ENCODE assay signal across 9 mouse cellular contexts in genomic region chr8:70743656-70744590, GRCm38 (mm10). TPM values are rescaled to one million over a fixed set of nuclear protein-coding genes. Genes with fewer than 3 reads are reported as not detected.
DNase-seq lines count a peak whose midpoint lies in the region; ATAC-seq and TF ChIP-seq lines count a peak whose summit lies in the region.
"Had no signal": no experiment of that assay in that cellular context is flagged by ENCODE, and none has a peak within 500 bp of the region (broad histone marks: within the 10 kb centered on the region; RNA-seq: fewer than 3 reads in every experiment).

No protein-coding gene starts in this region.

- 3% methylated on average over 48 of the region's 48 CpGs for WGBS in bone marrow, adult 2 months
- 4% methylated on average over 48 of the region's 48 CpGs for WGBS in forebrain, embryonic 14.5 days
- 5% methylated on average over 48 of the region's 48 CpGs for WGBS in limb, embryonic 10.5 days
- 5% methylated on average over 48 of the region's 48 CpGs for WGBS in midbrain, embryonic 11.5 days

- H3K4me1 ChIP-seq in bone marrow, adult 2 months (ENCODE audit: control insufficient read depth, insufficient read depth, low read length) = no peaks in the 10 kb centered on the region
- H3K4me1 ChIP-seq in forebrain, embryonic 14.5 days (ENCODE audit: control insufficient read depth, insufficient read depth, low read length) = peaks cover 3% of the 10 kb centered on the region; the same call in 1 of the 2 replicates
- H3K4me1 ChIP-seq in limb, embryonic 10.5 days = peaks cover 28% of the 10 kb centered on the region
- peaks cover 11% of the 10 kb centered on the region for H3K4me1 ChIP-seq in midbrain, embryonic 11.5 days (ENCODE audit: control insufficient read depth, insufficient read depth, low read length)

- no peak for TF ChIP-seq POLR2A in bone marrow, adult 2 months (IDR thresholded peaks at IDR 0.05; ENCODE audit: borderline replicate concordance, control insufficient read depth, low read depth, low read length)

- H3K36me3 ChIP-seq in forebrain, embryonic 14.5 days (ENCODE audit: control insufficient read depth, insufficient read depth, low read length) = no peaks in the 10 kb centered on the region
- no peaks in the 10 kb centered on the region for H3K36me3 ChIP-seq in limb, embryonic 10.5 days
- H3K36me3 ChIP-seq in midbrain, embryonic 11.5 days (ENCODE audit: control insufficient read depth, insufficient read depth, low read length) = no peaks in the 10 kb centered on the region

- peak overlapping the region; percentile 41; the same call in 1 of the 2 replicates for H3K9ac ChIP-seq in forebrain, embryonic 14.5 days (ENCODE audit: low read length)
- peak overlapping the region; percentile 49 for H3K9ac ChIP-seq in midbrain, embryonic 11.5 days (ENCODE audit: low read length)

- H3K27me3 ChIP-seq in forebrain, embryonic 14.5 days (replicated peaks; ENCODE audit: control insufficient read depth, insufficient read depth, low read length) = peaks cover 49% of the 10 kb centered on the region
- H3K27me3 ChIP-seq in limb, embryonic 10.5 days (ENCODE audit: low read depth, poor library complexity, severe bottlenecking) = peaks cover 91% of the 10 kb centered on the region
- peaks cover 33% of the 10 kb centered on the region for H3K27me3 ChIP-seq in midbrain, embryonic 11.5 days (ENCODE audit: control insufficient read depth, insufficient read depth, low read length)

- peak overlapping the region; percentile 48 for H3K4me2 ChIP-seq in forebrain, embryonic 14.5 days (ENCODE audit: low read length)
- H3K4me2 ChIP-seq in midbrain, embryonic 11.5 days = peak overlapping the region; percentile 41

- H3K4me3 ChIP-seq in bone marrow, adult 2 months (replicated peaks; ENCODE audit: control insufficient read depth, low read depth, low read length) = peak overlapping the region; percentile 37
- peak overlapping the region; percentile 21 for H3K4me3 ChIP-seq in forebrain, embryonic 14.5 days (ENCODE audit: low read depth, low read length)
- H3K4me3 ChIP-seq in limb, embryonic 10.5 days = peak overlapping the region; percentile 43
- peak overlapping the region; percentile 17 for H3K4me3 ChIP-seq in midbrain, embryonic 11.5 days (ENCODE audit: low read depth, low read length)

- no peak for TF ChIP-seq CTCF in bone marrow, adult 2 months (IDR thresholded peaks at IDR 0.05; ENCODE audit: control insufficient read depth, insufficient read depth, low read length)

- H3K27ac ChIP-seq in bone marrow, adult 2 months (ENCODE audit: control insufficient read depth, insufficient read depth, low read depth, low read length, poor library complexity) = no peak overlapping the region
- no peak overlapping the region for H3K27ac ChIP-seq in forebrain, embryonic 14.5 days (ENCODE audit: low read depth, low read length)
- H3K27ac ChIP-seq in limb, embryonic 10.5 days = peak overlapping the region; percentile 46; the same call in 1 of the 2 replicates
- no peak overlapping the region for H3K27ac ChIP-seq in midbrain, embryonic 11.5 days (ENCODE audit: low read depth, low read length)

- peak; percentile 82 to 91 for DNase-seq in adrenal gland, adult (ENCODE audit: inconsistent age in 2 of 2, low spot score in 1 of 2)
- DNase-seq in adrenal gland, postnatal 4 days (ENCODE audit: low spot score in 2 of 2) = no peak
- peak; percentile 72 for DNase-seq in forebrain, embryonic 14.5 days (ENCODE audit: low spot score)
- peak; percentile 62 for DNase-seq in heart, postnatal 4 days
- peak; percentile 58 for DNase-seq in limb, embryonic 10.5 days (ENCODE audit: low spot score)
- peak; percentile 92 for DNase-seq in midbrain, embryonic 11.5 days (ENCODE audit: low spot score, missing footprints)
- DNase-seq in MN1 (ENCODE audit: low spot score) = no peak

- 0 out of 2 replicates have a peak, but pooled peaks have one; percentile 33 for ATAC-seq in forebrain, embryonic 14.5 days
- ATAC-seq in midbrain, embryonic 11.5 days (ENCODE audit: low FRiP score) = peak; percentile 36; the same call in 1 of the 2 replicates

- no peaks in the 10 kb centered on the region for H3K9me3 ChIP-seq in forebrain, embryonic 14.5 days (replicated peaks; ENCODE audit: control insufficient read depth, low read length)
- H3K9me3 ChIP-seq in limb, embryonic 10.5 days (replicated peaks) = no peaks in the 10 kb centered on the region
- no peaks in the 10 kb centered on the region for H3K9me3 ChIP-seq in midbrain, embryonic 11.5 days (ENCODE audit: control insufficient read depth, low read length)

RNA-seq across cellular contexts. Expression of gene Rab3a, which starts 10.6 kb away (rescaled TPM):
- total RNA-seq in adrenal gland, postnatal 4 days (2021) = 10 to 100 TPM; 58.9 to 59.7 TPM
- 9.7 and 13.3 TPM in 2 replicates for polyA plus RNA-seq in bone marrow, adult 2 months (2011; ENCODE audit: insufficient read depth, insufficient read length, low replicate concordance, missing spikeins)
- polyA plus RNA-seq in forebrain, embryonic 14.5 days (2014; fragmentation: Nextera tagmentation; extraction: Ambion mirVana) = 330 and 371 TPM in 2 replicates
- total RNA-seq in heart, postnatal 4 days (2021) = 10 to 100 TPM; 27.3 to 28.7 TPM
- 7.1 and 10.8 TPM in 2 replicates for polyA plus RNA-seq in limb, embryonic 10.5 days (2016; fragmentation: Nextera tagmentation; extraction: Ambion mirVana)
- polyA plus RNA-seq in midbrain, embryonic 11.5 days (2014; fragmentation: Nextera tagmentation; extraction: Ambion mirVana) = 56.6 and 66.1 TPM in 2 replicates

RNA-seq across cellular contexts. Expression of gene Mpv17l2, which starts 16.8 kb away (rescaled TPM):
- total RNA-seq in adrenal gland, postnatal 4 days (2021) = 100 to 1,000 TPM in 1 of 2 experiments, 10 to 100 TPM in 1; 93.1 to 109 TPM
- polyA plus RNA-seq in bone marrow, adult 2 months (2011; ENCODE audit: insufficient read depth, insufficient read length, low replicate concordance, missing spikeins) = 15.1 and 28.2 TPM in 2 replicates
- 52.3 and 60.8 TPM in 2 replicates for polyA plus RNA-seq in forebrain, embryonic 14.5 days (2014; fragmentation: Nextera tagmentation; extraction: Ambion mirVana)
- total RNA-seq in heart, postnatal 4 days (2021) = 10 to 100 TPM; 35.8 to 37.9 TPM
- 25.2 and 29.9 TPM in 2 replicates for polyA plus RNA-seq in limb, embryonic 10.5 days (2016; fragmentation: Nextera tagmentation; extraction: Ambion mirVana)
- 28.3 and 29.6 TPM in 2 replicates for polyA plus RNA-seq in midbrain, embryonic 11.5 days (2014; fragmentation: Nextera tagmentation; extraction: Ambion mirVana)

RNA-seq across cellular contexts. Expression of gene Pde4c, which starts 20.4 kb away (rescaled TPM):
- total RNA-seq in adrenal gland, postnatal 4 days (2021) = 1 to 10 TPM; 2.2 to 5.6 TPM
- 2.7 and 3.2 TPM in 2 replicates for polyA plus RNA-seq in bone marrow, adult 2 months (2011; ENCODE audit: insufficient read depth, insufficient read length, low replicate concordance, missing spikeins)
- polyA plus RNA-seq in forebrain, embryonic 14.5 days (2014; fragmentation: Nextera tagmentation; extraction: Ambion mirVana) = not detected in 2 replicates
- total RNA-seq in heart, postnatal 4 days (2021) = 1 to 10 TPM in 1 of 2 experiments, under 1 TPM in 1; 0.74 to 1.0 TPM
- 0.10 and 0.25 TPM in 2 replicates for polyA plus RNA-seq in limb, embryonic 10.5 days (2016; fragmentation: Nextera tagmentation; extraction: Ambion mirVana)
- 0.16 TPM in 1 of 2 replicates, not detected in the other for polyA plus RNA-seq in midbrain, embryonic 11.5 days (2014; fragmentation: Nextera tagmentation; extraction: Ambion mirVana)

RNA-seq across cellular contexts. Expression of gene Gm3336, which starts 25.6 kb away (rescaled TPM):
- not detected for total RNA-seq in adrenal gland, postnatal 4 days (2021)
- polyA plus RNA-seq in bone marrow, adult 2 months (2011; ENCODE audit: insufficient read depth, insufficient read length, low replicate concordance, missing spikeins) = not detected in 2 replicates
- not detected in 2 replicates for polyA plus RNA-seq in forebrain, embryonic 14.5 days (2014; fragmentation: Nextera tagmentation; extraction: Ambion mirVana)
- total RNA-seq in heart, postnatal 4 days (2021) = not detected
- not detected in 2 replicates for polyA plus RNA-seq in limb, embryonic 10.5 days (2016; fragmentation: Nextera tagmentation; extraction: Ambion mirVana)
- not detected in 2 replicates for polyA plus RNA-seq in midbrain, embryonic 11.5 days (2014; fragmentation: Nextera tagmentation; extraction: Ambion mirVana)
- total RNA-seq: gastrocnemius, postnatal 4 days had no signal

RNA-seq across cellular contexts. Expression of gene Pik3r2, which starts 32.6 kb away (rescaled TPM):
- 10 to 100 TPM; 72.0 to 78.8 TPM for total RNA-seq in adrenal gland, postnatal 4 days (2021)
- 12.8 and 19.5 TPM in 2 replicates for polyA plus RNA-seq in bone marrow, adult 2 months (2011; ENCODE audit: insufficient read depth, insufficient read length, low replicate concordance, missing spikeins)
- 57.9 and 84.9 TPM in 2 replicates for polyA plus RNA-seq in forebrain, embryonic 14.5 days (2014; fragmentation: Nextera tagmentation; extraction: Ambion mirVana)
- total RNA-seq in heart, postnatal 4 days (2021) = 10 to 100 TPM; 36.0 to 39.2 TPM
- 92.7 and 100 TPM in 2 replicates for polyA plus RNA-seq in limb, embryonic 10.5 days (2016; fragmentation: Nextera tagmentation; extraction: Ambion mirVana)
- 25.4 and 30.2 TPM in 2 replicates for polyA plus RNA-seq in midbrain, embryonic 11.5 days (2014; fragmentation: Nextera tagmentation; extraction: Ambion mirVana)

Comparison
In these comparisons a context has a peak if more than half of its experiments do, and no peak if none do; other contexts are left out.
1. DNase-seq: peak in adrenal gland, adult (2 of 2), forebrain, embryonic 14.5 days (single experiment), heart, postnatal 4 days (single experiment), limb, embryonic 10.5 days (single experiment) and midbrain, embryonic 11.5 days (single experiment); none in adrenal gland, postnatal 4 days (0 of 2) and MN1 (single experiment).
2. Peak in every context shown above with its lines, with median percentiles within 50 percentile points of each other: H3K4me3 ChIP-seq.